Mouse (Mus musculus): ENCODE measurements around the gene Gm8108.
"Not testable (repeated sequence)": the region's sequence is repeated elsewhere in the genome, so short reads cannot be mapped to it uniquely, and the experiment has no call there.

Gm8108 gene

DNA sequence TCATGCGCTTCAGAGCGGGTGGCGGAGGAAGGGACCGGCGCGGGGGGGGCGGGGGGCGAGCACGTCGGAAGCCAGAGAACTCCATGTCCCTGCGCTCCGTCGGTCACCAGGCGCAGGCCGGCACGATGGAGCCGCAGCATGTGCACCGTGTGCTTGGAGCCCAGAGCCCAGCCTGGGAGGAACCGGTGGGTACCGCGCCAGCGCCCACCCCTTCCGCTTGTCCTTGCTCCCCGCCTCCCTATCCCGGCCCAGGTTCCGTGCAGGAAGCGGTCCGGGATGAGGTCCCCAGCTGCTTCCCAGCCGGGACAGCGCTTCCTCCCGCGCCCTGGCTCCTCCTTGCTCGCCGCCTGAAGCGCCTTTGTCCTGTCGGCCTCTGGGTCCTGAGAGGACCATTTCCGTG is at the start of gene Gm8108:
Gene Gm8108 (plus strand): TSS at position 101 of the 400 bp plus-strand sequence.
- DNase-seq (ENCODE audit: low spot score in 2 of 2), result not testable (repeated sequence)

DNA sequence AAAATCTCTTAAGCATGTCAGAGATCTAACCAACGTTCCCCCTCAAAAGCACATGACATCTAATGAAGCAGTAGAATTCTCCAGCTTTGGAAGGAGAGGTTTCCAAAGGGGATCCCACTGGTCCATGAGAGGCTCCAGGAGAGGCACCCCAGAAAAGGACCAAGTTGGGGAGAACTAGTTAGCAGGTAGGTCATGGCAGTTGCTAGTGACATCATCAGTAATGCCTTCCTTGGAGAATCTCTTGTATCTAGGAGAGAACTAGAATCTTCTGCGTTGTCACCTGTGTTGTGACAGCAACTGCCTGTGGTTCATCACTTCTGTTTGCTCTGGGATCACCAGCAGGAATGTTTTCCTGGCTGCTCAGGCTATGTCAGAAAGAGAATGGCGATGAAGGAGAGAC is 26.5 kb upstream of the Gm8108 start, which contains the start of gene Gm3115:
Gene Gm3115 (plus strand): TSS at position 301 of the 400 bp plus-strand sequence.
- not testable (repeated sequence) for DNase-seq (ENCODE audit: low spot score in 2 of 2)

GRCm38 (mm10) chr14:4141646-4142045 is 31.3 kb downstream of the Gm8108 start:
- DNase-seq (ENCODE audit: low spot score in 2 of 2), result not testable (repeated sequence)

DNA sequence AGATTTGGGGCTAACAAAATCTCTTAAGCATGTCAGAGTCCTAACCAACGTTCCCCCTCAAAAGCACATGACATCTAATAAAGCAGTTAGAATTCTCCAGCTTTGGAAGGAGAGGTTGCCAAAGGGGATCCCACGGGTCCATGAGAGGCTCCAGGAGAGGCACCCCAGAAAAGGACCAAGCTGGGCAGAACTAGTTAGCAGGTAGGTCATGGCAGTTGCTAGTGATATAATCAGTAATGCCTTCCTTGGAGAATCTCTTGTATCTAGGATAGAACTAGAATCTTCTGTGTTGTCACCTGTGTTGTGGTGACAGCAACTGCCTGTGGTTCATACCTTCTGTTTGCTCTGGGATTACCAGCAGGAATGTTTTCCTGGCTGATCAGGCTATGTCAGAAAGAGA is 54.4 kb downstream of the Gm8108 start, which contains the start of gene Gm3127:
Gene Gm3127 (plus strand): TSS at position 301 of the 400 bp plus-strand sequence.
- not testable (repeated sequence) for DNase-seq (ENCODE audit: low spot score in 2 of 2)

- DNase-seq (ENCODE audit: low spot score in 2 of 2), result not testable (repeated sequence)
These were observed 71.7 kb downstream of the Gm8108 start for GRCm38 (mm10) chr14:4182030-4182429.

Data from right cerebral cortex, adult 2 months (tissue).